Mouse (Mus musculus) kidney, embryonic 15.5 days (tissue): ENCODE results near the gene Dnajc25. TPM values are rescaled to one million over a fixed set of nuclear protein-coding genes. Genes with fewer than 3 reads are reported as not detected.

Source experiments
- ATAC-seq: fragments of 200-750 bp; cut with Nextera tagmentation; replicated peaks from 2 replicates; pipeline ENCODE4 v1.8.0; 2017; ENCODE audit warnings: moderate TSS enrichment; ENCODE audit not compliant: low FRiP score
- H3K27ac ChIP-seq: fragments of 300-500 bp; sonication (generic); 2 replicates; pipeline ENCODE4 v1.5.1; 2015; ENCODE audit warnings: mild to moderate bottlenecking, inconsistent platforms
- H3K27me3 ChIP-seq: fragments of 300-500 bp; sonication (generic); 2 replicates; pipeline ENCODE4 v1.6.1; 2015; ENCODE audit warnings: inconsistent platforms
- H3K36me3 ChIP-seq: fragments of 300-500 bp; sonication (generic); 2 replicates; pipeline ENCODE4 v1.6.1; 2015; ENCODE audit warnings: inconsistent platforms
- H3K4me1 ChIP-seq: fragments of 300-500 bp; sonication (generic); 2 replicates; pipeline ENCODE4 v1.6.1; 2015; ENCODE audit warnings: inconsistent platforms
- H3K4me2 ChIP-seq: fragments of 300-500 bp; sonication (generic); 2 replicates; pipeline ENCODE4 v1.6.1; 2015; ENCODE audit warnings: moderate library complexity, mild to moderate bottlenecking, inconsistent platforms
- H3K4me3 ChIP-seq: fragments of 300-500 bp; sonication (generic); replicated peaks from 2 replicates; pipeline ENCODE4 v1.5.1; 2015; ENCODE audit warnings: mild to moderate bottlenecking, inconsistent platforms
- H3K9ac ChIP-seq: fragments of 300-500 bp; sonication (generic); 2 replicates; pipeline ENCODE4 v1.6.1; 2015; ENCODE audit warnings: mild to moderate bottlenecking, inconsistent platforms
- H3K9me3 ChIP-seq: fragments of 300-500 bp; sonication (generic); replicated peaks from 2 replicates; pipeline ENCODE4 v1.6.1; 2016; ENCODE audit warnings: inconsistent platforms
- WGBS: fragments of 180-500 bp; shearing (Covaris S2); methylation state at CpG from one replicate; pipeline ENCODE4 v1.1.7; 2015; ENCODE audit warnings: mixed read lengths; 5-methylcytosine and 5-hydroxymethylcytosine counted together
- polyA plus RNA-seq: library from polyadenylated mRNA; unstranded; fragments of >200 nt; fragmentation: Nextera tagmentation; extraction: Ambion mirVana; gene quantifications from 2 replicates; pipeline ENCODE4 v1.2.1, GENCODE M21; 2015

Dnajc25 gene
- polyA plus RNA-seq, 1 experiment from 2014 or later: 10.2 TPM

DNA sequence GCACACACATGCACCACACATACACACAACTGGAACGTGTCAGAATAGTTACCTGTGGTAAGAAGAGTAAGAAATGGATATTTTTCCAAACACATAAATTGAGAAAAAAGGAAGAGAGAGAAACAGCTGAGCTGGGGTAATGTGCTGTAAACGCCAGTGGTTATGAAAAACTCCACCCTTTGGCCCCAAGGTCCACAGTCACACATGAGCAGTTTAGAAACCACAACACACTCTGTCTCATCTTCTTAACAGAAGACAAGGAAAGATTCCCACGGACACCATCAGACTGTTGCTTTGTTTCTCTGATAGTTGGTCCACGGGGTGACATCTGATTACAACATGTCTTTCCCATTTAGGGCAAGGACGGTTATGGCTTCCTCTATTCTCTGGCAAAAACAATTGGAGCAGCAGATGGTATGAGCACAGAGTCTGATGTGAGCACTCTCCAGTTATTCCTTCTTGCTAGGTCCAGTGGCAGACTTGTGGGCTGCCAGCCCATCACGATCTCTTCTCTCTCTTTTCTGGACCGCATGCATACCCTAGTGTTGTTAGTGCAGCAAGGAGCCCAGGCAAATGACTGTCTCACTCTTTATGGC lies 5.5 kb upstream of the Dnajc25 start:
- Histone ChIP-seq H3K36me3 (no peaks in the 10 kb centered on the region), H3K4me1 (peaks cover 14% of the 10 kb centered on the region; the same call in 1 of the 2 replicates), H3K9me3 (no peaks in the 10 kb centered on the region), H3K9ac (no peak overlapping the region), H3K27ac (no peak overlapping the region), H3K4me2 (no peak overlapping the region), H3K27me3 (0 out of 2 replicates have a peak, but pooled peaks cover 3% of the 10 kb centered on the region), H3K4me3 (no peak overlapping the region)
- ATAC-seq: no peak
- WGBS: 75% methylated on average over 7 of the region's 7 CpGs

- WGBS: 86% methylated on average over 17 of the region's 17 CpGs
Observed at GRCm38 (mm10) chr4:58990609-58991434, 4.0 kb upstream of the Dnajc25 start.

GRCm38 (mm10) chr4:58992195-58992594 lies 2.7 kb upstream of the Dnajc25 start:
- Histone ChIP-seq H3K4me3 (no peak overlapping the region), H3K4me2 (no peak overlapping the region), H3K9me3 (no peaks in the 10 kb centered on the region), H3K27ac (no peak overlapping the region), H3K4me1 (peaks cover 18% of the 10 kb centered on the region), H3K36me3 (no peaks in the 10 kb centered on the region), H3K9ac (no peak overlapping the region), H3K27me3 (0 out of 2 replicates have a peak, but pooled peaks cover 3% of the 10 kb centered on the region)
- ATAC-seq: no peak
- WGBS: 67% methylated on average over 5 of the region's 5 CpGs

More at GRCm38 (mm10) chr4:58990609-58991434, 4.0 kb upstream of the Dnajc25 start:
- H3K4me2 ChIP-seq: no peak overlapping the region
- H3K27ac ChIP-seq: no peak overlapping the region
- peaks cover 25% of the 10 kb centered on the region for H3K4me1 ChIP-seq
- no peak for ATAC-seq
- H3K9me3 ChIP-seq: no peaks in the 10 kb centered on the region
- 0 out of 2 replicates have a peak, but pooled peaks cover 3% of the 10 kb centered on the region for H3K27me3 ChIP-seq
- H3K4me3 ChIP-seq: no peak overlapping the region
- no peak overlapping the region for H3K9ac ChIP-seq
- no peaks in the 10 kb centered on the region for H3K36me3 ChIP-seq

DNA sequence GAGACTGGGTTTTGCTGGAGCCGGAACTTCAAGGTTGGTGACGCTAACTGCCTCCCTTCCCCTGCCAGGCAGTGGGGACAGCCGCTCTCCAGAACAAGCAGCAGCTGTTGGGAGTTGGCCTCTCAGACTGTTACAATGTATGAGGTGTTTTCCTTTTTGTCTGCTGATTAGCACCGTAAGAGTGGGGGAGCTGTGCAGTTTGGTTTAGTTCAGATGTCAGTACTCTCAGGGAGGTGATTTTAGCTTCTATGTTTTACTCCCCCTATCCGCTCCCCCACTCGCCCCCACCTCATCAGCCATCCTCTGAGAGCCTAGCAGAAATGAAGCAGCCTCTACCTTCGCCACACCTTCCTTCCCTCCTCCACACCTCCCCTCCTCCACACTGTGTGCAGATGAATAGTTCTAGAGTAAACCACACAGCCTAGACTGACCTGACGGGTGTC lies 410 bp downstream of the Dnajc25 start:
- WGBS: 30% methylated on average over 8 of the region's 8 CpGs
- no peak overlapping the region for H3K9ac ChIP-seq

GRCm38 (mm10) chr4:58997081-58997480 lies 2.2 kb downstream of the Dnajc25 start:
- H3K4me3 ChIP-seq: no peak overlapping the region
- peak overlapping the region; percentile 10; the same call in 1 of the 2 replicates for H3K27ac ChIP-seq
- no peak overlapping the region for H3K9ac ChIP-seq
- peaks cover 25% of the 10 kb centered on the region for H3K4me1 ChIP-seq
- ATAC-seq: no peak
- no peaks in the 10 kb centered on the region for H3K9me3 ChIP-seq
- 0 out of 2 replicates have a peak, but pooled peaks cover 3% of the 10 kb centered on the region for H3K27me3 ChIP-seq
- WGBS: 55% methylated on average over 5 of the region's 5 CpGs
- no peak overlapping the region for H3K4me2 ChIP-seq
- no peaks in the 10 kb centered on the region for H3K36me3 ChIP-seq

More for the DNA sequence above, 410 bp downstream of the Dnajc25 start:
- Histone ChIP-seq H3K36me3 (no peaks in the 10 kb centered on the region), H3K4me2 (peak overlapping the region; percentile 24; the same call in 1 of the 2 replicates), H3K27me3 (0 out of 2 replicates have a peak, but pooled peaks cover 3% of the 10 kb centered on the region), H3K9me3 (no peaks in the 10 kb centered on the region), H3K4me1 (peaks cover 25% of the 10 kb centered on the region), H3K27ac (peak overlapping the region; percentile 30; the same call in 1 of the 2 replicates), H3K4me3 (no peak overlapping the region)
- ATAC-seq: peak; percentile 83

DNA sequence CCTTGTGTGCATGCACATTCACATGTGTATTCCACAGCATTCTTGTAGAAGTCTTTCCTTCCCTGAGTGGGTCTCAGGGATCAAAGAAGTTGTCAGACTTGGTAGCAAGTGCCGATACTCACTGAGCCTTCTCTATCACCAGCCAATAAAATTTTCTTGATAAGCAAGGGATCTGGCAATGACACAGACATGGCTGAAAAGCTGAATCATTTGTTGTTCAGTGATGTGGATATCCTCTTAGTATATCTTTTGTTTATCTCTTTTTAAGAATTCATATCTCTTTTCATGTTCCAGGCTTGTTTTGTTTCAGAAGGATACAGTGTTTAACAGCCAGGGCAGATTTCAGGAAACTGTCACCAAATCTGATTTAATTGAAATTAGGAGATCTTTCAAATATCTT lies 3.8 kb downstream of the Dnajc25 start:
- Histone ChIP-seq H3K4me3 (no peak overlapping the region), H3K27me3 (no peaks in the 10 kb centered on the region), H3K4me2 (no peak overlapping the region), H3K9ac (no peak overlapping the region), H3K9me3 (no peaks in the 10 kb centered on the region), H3K4me1 (peaks cover 30% of the 10 kb centered on the region), H3K27ac (no peak overlapping the region), H3K36me3 (no peaks in the 10 kb centered on the region)
- WGBS: 84% methylated on average over 1 of the region's 1 CpGs
- no peak for ATAC-seq

- Histone ChIP-seq H3K27ac (no peak overlapping the region), H3K27me3 (no peaks in the 10 kb centered on the region), H3K4me3 (no peak overlapping the region), H3K4me1 (peaks cover 39% of the 10 kb centered on the region), H3K9me3 (no peaks in the 10 kb centered on the region), H3K4me2 (no peak overlapping the region), H3K36me3 (no peaks in the 10 kb centered on the region), H3K9ac (no peak overlapping the region)
- 10% methylated on average over 2 of the region's 2 CpGs for WGBS
- ATAC-seq: no peak
Observed at GRCm38 (mm10) chr4:58999686-59000085, 4.8 kb downstream of the Dnajc25 start.

GRCm38 (mm10) chr4:59000614-59001013 lies 5.8 kb downstream of the Dnajc25 start:
- no peaks in the 10 kb centered on the region for H3K36me3 ChIP-seq
- no peak overlapping the region for H3K9ac ChIP-seq
- peaks cover 38% of the 10 kb centered on the region for H3K4me1 ChIP-seq
- ATAC-seq: no peak
- no peak overlapping the region for H3K27ac ChIP-seq
- H3K27me3 ChIP-seq: no peaks in the 10 kb centered on the region
- WGBS: 0% methylated on average over 2 of the region's 2 CpGs
- H3K9me3 ChIP-seq: no peaks in the 10 kb centered on the region
- no peak overlapping the region for H3K4me2 ChIP-seq
- H3K4me3 ChIP-seq: no peak overlapping the region

- peak within 1 kb of the TSS; percentile 88 for H3K4me2 ChIP-seq
- no peaks in the 10 kb centered on the region for H3K36me3 ChIP-seq
- peaks cover 48% of the 10 kb centered on the region for H3K4me1 ChIP-seq
- peak within 1 kb of the TSS; percentile 99 for H3K4me3 ChIP-seq
- peak within 1 kb of the TSS; percentile 95 for H3K9ac ChIP-seq
- peak within 1 kb of the TSS; percentile 88 for H3K27ac ChIP-seq
- H3K9me3 ChIP-seq: no peaks in the 10 kb centered on the region
- under 1% methylated on average over 88 of the region's 89 CpGs for WGBS
- H3K27me3 ChIP-seq: no peaks in the 10 kb centered on the region
- peak; percentile 99 for ATAC-seq
Observed at GRCm38 (mm10) chr4:59002948-59003805, 8.3 kb downstream of the Dnajc25 start, which contains the start of gene Gm20503. Gene Gm20503 (plus strand): TSS chr4:59003210.

DNA sequence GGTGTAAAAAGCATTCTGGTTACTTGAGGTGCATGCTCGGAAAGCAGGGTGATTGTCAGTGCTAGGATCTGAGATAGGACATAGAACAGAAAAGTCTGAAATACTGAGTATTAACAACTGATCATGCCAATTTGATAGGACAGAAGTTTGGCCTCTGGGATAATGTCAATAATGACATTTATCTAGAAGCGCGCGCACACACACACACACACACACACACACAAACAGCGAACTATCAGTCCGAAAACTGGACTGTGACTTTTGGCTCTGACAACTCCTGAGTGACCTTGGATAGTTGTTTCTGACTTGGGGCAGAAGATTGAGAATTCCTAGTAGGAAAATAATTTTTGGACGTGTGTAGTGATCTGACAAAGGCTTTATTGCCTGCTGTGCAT lies 8.9 kb downstream of the Dnajc25 start:
- WGBS: 31% methylated on average over 7 of the region's 7 CpGs
- Histone ChIP-seq H3K4me1 (peaks cover 47% of the 10 kb centered on the region), H3K4me3 (peak overlapping the region; percentile 99)

DNA sequence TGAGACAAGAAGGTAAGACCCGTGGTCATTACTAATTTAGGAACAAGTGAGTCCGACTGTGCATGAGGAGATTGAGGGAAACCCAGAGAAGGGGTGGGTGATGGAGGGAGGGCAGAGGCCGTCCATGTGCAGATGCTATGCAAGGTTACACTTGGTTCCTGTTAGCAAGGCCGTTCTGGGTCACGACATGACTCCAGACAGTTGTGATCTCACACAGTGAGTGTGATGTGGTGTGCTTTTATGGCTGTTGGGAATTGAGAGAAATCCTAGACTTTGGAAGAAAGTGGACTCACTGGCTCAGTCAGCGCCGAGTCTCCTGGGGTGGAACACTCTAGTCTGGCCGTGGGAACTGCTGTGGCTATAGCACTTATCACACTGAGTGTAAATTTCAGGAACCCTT lies 11.3 kb downstream of the Dnajc25 start:
- Histone ChIP-seq H3K9ac (no peak overlapping the region), H3K4me3 (no peak overlapping the region), H3K27ac (no peak overlapping the region), H3K9me3 (no peaks in the 10 kb centered on the region), H3K36me3 (no peaks in the 10 kb centered on the region), H3K27me3 (no peaks in the 10 kb centered on the region), H3K4me1 (peaks cover 47% of the 10 kb centered on the region), H3K4me2 (no peak overlapping the region)
- 31% methylated on average over 8 of the region's 8 CpGs for WGBS
- ATAC-seq: no peak

More for the DNA sequence above, 8.9 kb downstream of the Dnajc25 start:
- no peak for ATAC-seq
- Histone ChIP-seq H3K27ac (peak overlapping the region; percentile 88; the same call in 1 of the 2 replicates), H3K36me3 (no peaks in the 10 kb centered on the region), H3K9ac (peak overlapping the region; percentile 95), H3K4me2 (peak overlapping the region; percentile 88), H3K27me3 (no peaks in the 10 kb centered on the region), H3K9me3 (no peaks in the 10 kb centered on the region)
